Mouse (Mus musculus): Measurements from ENCODE around the gene Sprr2j-ps. TPM values are rescaled to one million over a fixed set of nuclear protein-coding genes. Genes with fewer than 3 reads are reported as not detected.

Gene Sprr2j-ps
- polyA plus RNA-seq (2017; shearing (Covaris generic)), result not detected

DNA sequence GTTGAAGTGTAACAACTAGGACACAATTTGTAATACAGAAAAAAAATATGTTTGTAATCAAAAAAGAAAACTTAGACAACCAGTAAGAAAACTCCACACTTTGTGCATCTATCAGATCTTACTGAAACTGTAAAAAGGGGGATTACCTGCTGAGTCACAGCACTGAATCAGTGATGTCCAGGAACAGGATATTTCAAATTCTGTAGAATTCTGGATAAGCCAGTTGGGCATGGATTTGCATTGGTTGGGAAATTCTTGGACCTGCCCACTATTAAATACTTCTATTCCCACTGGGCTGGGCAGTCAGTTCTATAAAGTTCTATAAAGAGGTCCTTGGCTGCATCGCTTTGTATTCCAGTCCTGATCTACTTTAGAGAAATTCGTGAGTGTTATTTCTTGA is at the start of gene Sprr2j-ps:
Gene Sprr2j-ps, plus strand, starts transcription at position 301 of the 400 bp plus-strand sequence.
- no peak for ATAC-seq

DNA sequence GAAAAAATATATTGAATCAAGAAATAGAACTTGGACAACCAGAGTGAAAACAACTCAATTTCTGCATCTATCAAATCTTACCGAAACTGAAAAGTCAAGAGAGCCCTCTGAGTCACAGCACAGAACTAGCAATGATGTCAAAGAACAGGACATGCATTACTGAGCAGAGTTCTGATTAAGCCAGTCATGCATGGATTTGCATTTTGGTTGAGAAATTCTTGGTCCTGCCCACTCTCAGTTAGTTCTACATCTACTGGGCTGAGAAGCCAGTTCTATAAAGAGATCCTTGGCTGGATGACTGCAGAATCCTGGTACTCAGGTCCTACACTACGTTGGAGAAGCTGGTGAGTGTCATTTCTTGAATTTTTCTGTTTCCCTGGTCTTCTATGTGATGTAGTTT is 44.3 kb upstream of the Sprr2j-ps start:
- ATAC-seq, result no peak

GRCm38 (mm10) chr3:92385385-92385784 is 32.5 kb upstream of the Sprr2j-ps start, which contains the start of gene Sprr2h:
Sprr2h (plus strand) TSS chr3:92385685.
- ATAC-seq, result no peak

DNA sequence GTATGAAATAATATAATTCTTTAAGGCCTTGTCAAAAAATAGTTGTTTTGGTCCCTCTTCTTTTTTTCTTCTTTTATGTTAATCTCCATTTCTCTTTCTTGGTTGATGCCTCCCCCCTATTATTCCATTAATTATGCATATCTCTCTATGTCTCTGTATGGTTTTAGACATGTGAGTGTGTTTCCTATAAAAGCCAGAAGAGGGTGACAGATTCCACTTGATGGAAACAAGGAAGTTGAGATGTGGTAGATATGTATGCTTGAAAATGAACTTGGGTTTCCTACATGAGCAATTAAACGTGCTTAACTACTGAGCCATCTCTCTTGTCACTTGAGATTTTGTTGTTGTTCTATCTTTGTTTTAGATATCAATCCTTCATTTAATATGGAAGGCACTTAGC is 23.6 kb upstream of the Sprr2j-ps start:
- no peak for ATAC-seq

DNA sequence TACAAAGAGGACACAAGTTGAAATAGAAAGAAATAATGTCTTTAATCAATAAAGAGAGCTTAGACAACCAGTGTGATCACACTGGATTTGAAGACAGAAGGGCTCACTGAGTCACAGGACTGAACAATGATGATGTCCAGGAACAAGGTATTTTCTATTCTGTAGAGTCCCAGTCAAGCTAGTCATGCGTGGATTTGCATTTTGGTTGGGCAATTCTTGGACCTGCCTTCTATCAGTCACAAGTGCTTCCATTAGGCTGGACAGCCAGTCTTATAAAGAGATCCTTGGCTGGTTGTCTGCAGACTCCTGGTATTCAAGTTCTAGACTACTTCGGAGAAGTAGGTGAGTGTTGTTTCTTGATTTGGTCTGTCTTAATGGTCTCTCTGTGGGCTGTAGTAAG is 10.2 kb upstream of the Sprr2j-ps start, which contains the start of gene Sprr2i:
Gene Sprr2i, plus strand, starts transcription at position 301 of the 400 bp plus-strand sequence.
- ATAC-seq, result no peak

- ATAC-seq, result no peak
Observed at GRCm38 (mm10) chr3:92429323-92429722, 11.4 kb downstream of the Sprr2j-ps start, which contains the start of gene Gm9774. Gm9774 (minus strand) TSS chr3:92429423.

GRCm38 (mm10) chr3:92432282-92432681 is 14.4 kb downstream of the Sprr2j-ps start, which contains the start of gene Sprr2k:
Sprr2k (plus strand) TSS chr3:92432582.
- no peak for ATAC-seq

- ATAC-seq, result no peak
Observed at GRCm38 (mm10) chr3:92438689-92439088, 20.8 kb downstream of the Sprr2j-ps start, which contains the start of gene Sprr1b. Sprr1b (minus strand) TSS chr3:92438789.

GRCm38 (mm10) chr3:92440177-92440576 is 22.3 kb downstream of the Sprr2j-ps start:
- no peak for ATAC-seq

GRCm38 (mm10) chr3:92455151-92455550 is 37.3 kb downstream of the Sprr2j-ps start:
- ATAC-seq, result no peak

DNA sequence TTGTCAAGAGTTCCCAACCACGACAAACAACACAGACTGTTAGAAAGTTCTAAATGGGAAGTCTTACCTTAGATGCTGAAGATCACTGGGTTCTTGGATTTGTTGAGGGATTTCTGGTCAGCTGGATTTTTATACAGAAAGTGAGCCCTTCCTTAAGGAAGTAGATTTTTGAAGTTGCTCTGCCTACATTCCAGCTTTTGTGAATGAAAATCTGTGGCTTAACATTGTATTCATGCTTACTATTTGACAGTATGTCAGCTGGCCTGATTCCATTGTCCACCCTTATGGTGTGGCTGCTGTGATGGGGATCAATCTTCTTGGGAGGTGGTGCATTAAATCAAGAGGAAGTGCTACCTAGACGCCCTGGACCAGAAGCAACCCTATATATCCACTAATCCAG is 40.7 kb downstream of the Sprr2j-ps start, which contains the start of gene Sprr3:
Gene Sprr3, minus strand, starts transcription at position 101 of the 400 bp plus-strand sequence.
- ATAC-seq, result no peak

DNA sequence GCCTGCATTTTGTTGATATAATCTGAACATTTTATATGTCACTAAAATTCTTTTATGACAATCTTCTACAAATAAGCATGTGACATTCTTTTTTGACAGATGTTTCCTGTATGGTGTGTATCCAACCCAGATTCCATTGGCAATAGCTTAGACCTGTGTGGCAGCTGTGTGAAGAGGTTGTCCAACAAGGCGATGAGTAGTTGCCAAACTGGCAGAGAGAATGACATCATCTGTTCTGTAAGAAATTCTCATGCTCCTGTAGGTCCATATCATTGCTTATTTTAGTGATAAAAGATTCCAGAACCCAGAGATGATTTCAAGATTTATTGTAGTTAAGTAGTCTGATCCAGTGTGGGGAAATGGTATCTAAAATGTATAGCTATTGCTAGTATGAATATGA is 48.7 kb downstream of the Sprr2j-ps start:
- ATAC-seq, result no peak

DNA sequence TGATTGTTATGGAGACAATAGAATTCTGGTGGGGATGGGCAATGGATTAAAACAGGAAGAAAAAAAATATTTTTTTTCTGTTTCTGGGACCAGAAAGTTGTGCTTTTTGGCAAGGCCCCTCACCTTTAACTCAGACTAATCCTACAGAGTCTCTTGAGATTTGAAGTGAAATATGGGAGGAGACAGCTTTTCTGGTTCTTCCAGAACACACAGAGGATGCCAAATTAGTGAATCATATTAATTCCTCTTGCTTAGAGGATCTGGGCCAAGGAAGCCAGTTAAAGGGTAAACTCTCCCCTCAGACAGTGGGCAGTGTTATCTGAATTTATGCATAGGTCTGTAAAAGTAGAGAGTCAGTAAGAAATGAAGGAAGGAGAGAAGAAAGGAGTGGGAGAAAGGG is 49.5 kb downstream of the Sprr2j-ps start:
- ATAC-seq, result no peak

Other genes starting within 250 kb of the Sprr2j-ps start
- not detected for gene Sprr2a1, start 202.3 kb upstream of the Sprr2j-ps start, polyA plus RNA-seq (2017; shearing (Covaris generic))
- not detected for gene Sprr2a2, start 202.2 kb upstream of the Sprr2j-ps start, polyA plus RNA-seq (2017; shearing (Covaris generic))
- gene Sprr2a3, start 132.7 kb upstream of the Sprr2j-ps start, polyA plus RNA-seq (2017; shearing (Covaris generic)), result not detected
- gene Sprr2b, start 101.5 kb upstream of the Sprr2j-ps start, polyA plus RNA-seq (2017; shearing (Covaris generic)), result not detected
- not detected for gene Sprr2d, start 78.9 kb upstream of the Sprr2j-ps start, polyA plus RNA-seq (2017; shearing (Covaris generic))
- not detected for gene Sprr2e, start 65.9 kb upstream of the Sprr2j-ps start, polyA plus RNA-seq (2017; shearing (Covaris generic))
- gene Sprr2f, start 52.9 kb upstream of the Sprr2j-ps start, polyA plus RNA-seq (2017; shearing (Covaris generic)), result not detected
- gene Sprr2h, start 32.4 kb upstream of the Sprr2j-ps start, polyA plus RNA-seq (2017; shearing (Covaris generic)), result not detected
- not detected for gene Sprr2i, start 10.1 kb upstream of the Sprr2j-ps start, polyA plus RNA-seq (2017; shearing (Covaris generic))
- 10 to 100 TPM in 1 of 2 experiments, 1 to 10 TPM in 1; 8.6 to 10.3 TPM for gene Gm9774, start 11.3 kb downstream of the Sprr2j-ps start, polyA plus RNA-seq (2017; shearing (Covaris generic))
- gene Sprr2k, start 14.5 kb downstream of the Sprr2j-ps start, polyA plus RNA-seq (2017; shearing (Covaris generic)), result not detected
- gene Sprr1b, start 20.7 kb downstream of the Sprr2j-ps start, polyA plus RNA-seq (2017; shearing (Covaris generic)), result not detected
- gene Sprr3, start 40.6 kb downstream of the Sprr2j-ps start, polyA plus RNA-seq (2017; shearing (Covaris generic)), result not detected
- gene Sprr1a, start 67.8 kb downstream of the Sprr2j-ps start, polyA plus RNA-seq (2017; shearing (Covaris generic)), result not detected
- gene Sprr4, start 82.4 kb downstream of the Sprr2j-ps start, polyA plus RNA-seq (2017; shearing (Covaris generic)), result not detected
- gene 2310046K23Rik, start 116.4 kb downstream of the Sprr2j-ps start, polyA plus RNA-seq (2017; shearing (Covaris generic)), result not detected
- gene Ivl, start 155.7 kb downstream of the Sprr2j-ps start, polyA plus RNA-seq (2017; shearing (Covaris generic)), result not detected
- not detected for gene Smcp, start 170.9 kb downstream of the Sprr2j-ps start, polyA plus RNA-seq (2017; shearing (Covaris generic))
- gene 2210017I01Rik, start 189.4 kb downstream of the Sprr2j-ps start, polyA plus RNA-seq (2017; shearing (Covaris generic)), result not detected
- gene Lce6a, start 203.6 kb downstream of the Sprr2j-ps start, polyA plus RNA-seq (2017; shearing (Covaris generic)), result not detected
- not detected for gene Lce1a1, start 230.2 kb downstream of the Sprr2j-ps start, polyA plus RNA-seq (2017; shearing (Covaris generic))
- not detected for gene Lce1b, start 238.8 kb downstream of the Sprr2j-ps start, polyA plus RNA-seq (2017; shearing (Covaris generic))